Mouse (Mus musculus) adrenal gland, postnatal 36 days (tissue): ENCODE data around the gene Cldn22. TPM values are rescaled to one million over a fixed set of nuclear protein-coding genes. Genes with fewer than 3 reads are reported as not detected.
A peak's percentile ranks its signal among the peaks of the same experiment; 100 is the strongest.
"Not testable (repeated sequence)": the region's sequence is repeated elsewhere in the genome, so short reads cannot be mapped to it uniquely, and the experiment has no call there.

Experiments used
- DNase-seq, 2 experiments: peaks; one replicate each; pipeline ENCODE4 v3.0.0; 2021; ENCODE audit warnings: mixed read lengths in 1 of 2
- long read RNA-seq, 2 experiments: library from polyadenylated mRNA; stranded (forward); transcript quantifications; one replicate each; pipeline ENCODE4 v2.0.0; 2021; ENCODE audit warnings: borderline sequencing depth in 2 of 2
- total RNA-seq, 2 experiments: library from RNA; stranded (reverse); gene quantifications; 2 replicates each; pipeline ENCODE4 v1.2.3; 2021

Cldn22 gene
- total RNA-seq: 1 to 10 TPM in 1 of 2 experiments, under 1 TPM in 1; 0.95 to 2.6 TPM
- long read RNA-seq, experiment 1, partial matches to known transcripts: 0 of 3 reads
- long read RNA-seq, experiment 1, other reads (novel, unspliced or antisense): 0 of 3 reads
- long read RNA-seq, experiment 2, partial matches to known transcripts: 0 of 3 reads
- long read RNA-seq, experiment 2, other reads (novel, unspliced or antisense): 0 of 3 reads

- DNase-seq: no peak
These were observed at the start of gene Cldn22 for GRCm38 (mm10) chr8:47824182-47824581. TSS of gene Cldn22 (plus strand) at chr8:47824482.

- no peak for DNase-seq
These were observed 46.9 kb upstream of the Cldn22 start for GRCm38 (mm10) chr8:47777415-47777814.

GRCm38 (mm10) chr8:47779589-47779988 lies 44.7 kb upstream of the Cldn22 start:
- no peak for DNase-seq

GRCm38 (mm10) chr8:47781881-47782280 lies 42.4 kb upstream of the Cldn22 start:
- DNase-seq: no peak

GRCm38 (mm10) chr8:47783544-47783943 lies 40.7 kb upstream of the Cldn22 start:
- no peak for DNase-seq

- no peak for DNase-seq
These were observed 40.3 kb upstream of the Cldn22 start for GRCm38 (mm10) chr8:47783944-47784343.

GRCm38 (mm10) chr8:47784436-47784835 lies 39.8 kb upstream of the Cldn22 start:
- no peak for DNase-seq

- DNase-seq: peak; percentile 15 to 50
These were observed 38.0 kb upstream of the Cldn22 start for GRCm38 (mm10) chr8:47786323-47786722.

- DNase-seq: peak; percentile 63 to 71
These were observed 36.6 kb upstream of the Cldn22 start for GRCm38 (mm10) chr8:47787705-47788104.

GRCm38 (mm10) chr8:47791986-47792385 lies 32.3 kb upstream of the Cldn22 start:
- no peak for DNase-seq

GRCm38 (mm10) chr8:47799438-47799837 lies 24.8 kb upstream of the Cldn22 start:
- no peak for DNase-seq

- DNase-seq: no peak
These were observed 21.9 kb upstream of the Cldn22 start for GRCm38 (mm10) chr8:47802349-47802748.

- DNase-seq: no peak
These were observed 20.0 kb upstream of the Cldn22 start for GRCm38 (mm10) chr8:47804262-47804661.

GRCm38 (mm10) chr8:47809970-47810665 lies 14.2 kb upstream of the Cldn22 start:
- no peak for DNase-seq

GRCm38 (mm10) chr8:47810666-47811015 lies 13.6 kb upstream of the Cldn22 start:
- no peak for DNase-seq

- no peak for DNase-seq
These were observed 13.1 kb upstream of the Cldn22 start for GRCm38 (mm10) chr8:47811221-47811620.

- DNase-seq: no peak
These were observed 5.2 kb upstream of the Cldn22 start for GRCm38 (mm10) chr8:47819034-47819433.

GRCm38 (mm10) chr8:47820914-47821772 lies 3.1 kb upstream of the Cldn22 start:
- no peak for DNase-seq

GRCm38 (mm10) chr8:47821843-47822242 lies 2.4 kb upstream of the Cldn22 start, which contains the start of gene Cldn24:
TSS of gene Cldn24 (plus strand) at chr8:47822143.
- DNase-seq: no peak

GRCm38 (mm10) chr8:47822541-47822940 lies 1.7 kb upstream of the Cldn22 start:
- not testable (repeated sequence) for DNase-seq

- no peak for DNase-seq
These were observed 505 bp upstream of the Cldn22 start for GRCm38 (mm10) chr8:47823777-47824176.

GRCm38 (mm10) chr8:47825596-47825995 lies 1.3 kb downstream of the Cldn22 start:
- DNase-seq: no peak

- no peak for DNase-seq
These were observed 2.6 kb downstream of the Cldn22 start for GRCm38 (mm10) chr8:47826911-47827310.
